Mouse (Mus musculus): Measurements from ENCODE around the gene Grk6. TPM values are rescaled to one million over a fixed set of nuclear protein-coding genes. Genes with fewer than 3 reads are reported as not detected.

The Grk6 gene
- polyA plus RNA-seq (2012; ENCODE audit: low replicate concordance): 104 and 119 TPM in 2 replicates

DNA sequence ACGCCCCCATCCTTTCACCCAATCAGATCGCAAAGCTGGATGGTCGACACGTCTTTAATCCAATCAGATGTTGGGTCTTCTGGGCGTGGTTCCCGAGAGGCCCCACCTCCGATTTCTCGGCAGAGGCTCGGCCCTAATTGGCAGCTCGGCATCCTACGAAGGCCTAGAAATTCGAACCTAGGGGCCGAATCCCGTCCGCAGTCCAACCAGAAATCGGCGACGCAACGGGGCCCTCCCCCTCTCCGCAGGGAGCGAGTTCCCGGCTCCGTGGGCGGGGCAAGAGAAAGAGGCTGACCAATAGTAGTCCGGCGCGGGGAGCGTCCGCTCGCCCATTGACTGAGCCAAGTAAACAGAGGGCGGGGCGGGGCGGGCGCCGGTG lies at the start of gene Grk6:
Gene Grk6 (plus strand): TSS at position 136 of the 379 bp plus-strand sequence.

DNA sequence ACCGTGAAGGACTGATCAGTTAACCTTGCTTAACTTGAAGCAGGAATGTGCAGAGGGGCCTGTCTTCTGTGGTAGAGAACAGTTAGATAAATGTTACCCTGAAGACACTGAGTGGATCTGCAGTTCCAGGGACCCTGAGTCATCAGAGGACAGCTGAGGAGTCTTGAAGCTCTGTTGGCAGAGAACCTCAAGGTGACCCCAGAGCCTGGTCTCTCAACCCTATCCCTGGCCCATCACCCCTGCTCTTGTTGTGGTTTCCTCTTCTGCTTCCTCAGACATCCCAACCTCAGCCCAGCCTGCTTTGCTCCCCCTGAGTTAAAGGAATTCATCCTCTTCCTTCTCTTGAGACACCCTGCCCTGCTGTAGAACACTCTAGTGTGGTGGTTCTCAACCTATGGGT lies 46.8 kb upstream of the Grk6 start, which contains the start of gene Slc34a1:
Gene Slc34a1 (plus strand): TSS at position 100 of the 400 bp plus-strand sequence.

DNA sequence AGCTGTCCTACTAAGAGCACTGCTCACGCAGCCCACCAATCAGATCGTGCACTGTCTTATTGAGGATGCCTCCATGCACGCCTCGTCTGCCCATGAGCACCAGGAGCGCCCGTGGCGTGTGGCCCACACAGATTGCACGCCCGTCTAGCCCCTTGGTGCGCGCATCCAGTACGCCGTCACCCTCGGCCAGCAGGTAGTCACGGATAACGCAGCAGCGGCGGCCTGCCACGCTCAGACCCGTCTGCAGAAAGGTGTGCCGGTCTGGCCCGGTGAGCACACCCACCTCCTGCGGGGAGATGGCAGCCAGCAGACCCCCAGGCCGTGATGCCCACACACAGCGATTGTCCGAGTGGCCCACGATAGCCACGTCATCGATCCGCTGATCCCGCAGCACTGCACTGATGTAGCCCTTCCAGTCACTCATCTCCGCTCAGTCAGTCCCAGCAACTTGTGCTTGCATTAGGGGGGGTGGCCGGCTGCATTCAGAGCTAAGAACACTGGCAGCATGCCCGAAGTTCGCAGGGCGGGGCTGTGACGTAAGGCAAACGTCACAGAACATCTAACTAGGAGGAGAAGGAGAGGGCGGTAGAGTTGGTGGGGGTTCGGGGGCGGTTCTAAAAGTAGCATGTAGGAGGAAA lies 30.0 kb upstream of the Grk6 start, which contains the start of gene Pfn3:
Gene Pfn3 (minus strand): TSS at position 490 of the 638 bp plus-strand sequence.

DNA sequence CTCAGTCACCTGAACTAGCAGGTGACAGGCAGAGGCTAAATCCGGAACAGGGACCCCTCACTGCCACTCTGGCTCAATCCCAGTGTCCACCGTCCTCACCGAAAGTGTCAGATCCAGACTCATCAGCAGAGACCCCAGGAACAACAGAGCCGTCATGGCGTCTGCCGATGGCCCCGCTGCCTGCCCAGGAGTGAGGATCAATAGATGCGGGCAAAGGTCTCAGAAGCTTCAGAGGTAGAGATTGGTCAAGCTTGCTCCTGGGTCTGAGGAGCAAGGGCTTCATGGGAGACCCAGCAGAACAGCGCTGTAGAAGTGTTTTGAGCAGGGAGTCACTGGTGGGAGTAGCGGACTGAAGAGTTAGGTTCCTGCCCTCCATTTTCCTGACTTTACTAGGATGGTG lies 18.3 kb upstream of the Grk6 start, which contains the start of gene F12:
Gene F12 (minus strand): TSS at position 181 of the 400 bp plus-strand sequence.

DNA sequence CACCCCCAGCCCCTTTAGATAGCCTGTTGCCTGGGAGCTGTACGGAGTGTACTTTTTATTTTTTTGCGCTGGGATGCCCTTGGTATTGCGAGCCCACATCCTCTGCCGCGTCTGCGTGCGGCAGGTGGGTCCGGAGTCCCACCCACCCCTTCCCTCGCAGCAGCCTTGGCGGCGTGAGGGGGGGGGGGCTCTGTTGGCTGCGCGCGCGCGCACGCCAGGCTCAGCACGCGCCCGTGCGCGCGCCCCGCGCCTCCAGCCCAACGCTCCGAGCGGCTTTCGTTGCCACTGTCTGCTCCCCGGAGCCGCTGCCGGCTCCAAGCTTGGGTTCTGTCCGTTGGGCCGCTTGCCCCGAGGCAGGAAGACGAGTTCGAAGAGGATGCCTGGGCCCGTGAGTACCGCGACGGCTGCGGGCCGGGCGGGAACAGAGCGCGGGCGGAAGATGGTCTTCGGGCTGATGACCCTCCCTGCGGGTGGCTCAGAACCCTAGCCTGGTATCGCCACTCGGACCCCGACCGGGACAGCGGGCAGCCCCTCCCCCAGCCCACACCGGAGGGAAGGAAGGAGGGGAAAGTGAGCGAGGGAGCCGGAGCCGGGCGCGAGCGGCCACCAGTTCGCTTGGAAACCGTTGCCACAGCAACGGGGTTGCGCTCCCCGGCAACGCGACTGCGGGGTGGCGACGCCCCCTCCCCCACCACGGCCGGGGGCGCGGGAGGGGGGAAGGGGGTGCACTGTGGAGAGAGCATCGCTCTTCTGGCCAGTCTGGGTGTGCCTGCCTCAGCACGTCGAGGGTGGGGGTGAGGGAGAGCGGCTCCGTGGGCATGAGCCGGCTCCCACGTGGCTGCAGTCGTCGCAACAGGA lies 19.4 kb downstream of the Grk6 start, which contains the start of gene Prr7:
Gene Prr7 (plus strand): TSS at position 241 of the 858 bp plus-strand sequence.

DNA sequence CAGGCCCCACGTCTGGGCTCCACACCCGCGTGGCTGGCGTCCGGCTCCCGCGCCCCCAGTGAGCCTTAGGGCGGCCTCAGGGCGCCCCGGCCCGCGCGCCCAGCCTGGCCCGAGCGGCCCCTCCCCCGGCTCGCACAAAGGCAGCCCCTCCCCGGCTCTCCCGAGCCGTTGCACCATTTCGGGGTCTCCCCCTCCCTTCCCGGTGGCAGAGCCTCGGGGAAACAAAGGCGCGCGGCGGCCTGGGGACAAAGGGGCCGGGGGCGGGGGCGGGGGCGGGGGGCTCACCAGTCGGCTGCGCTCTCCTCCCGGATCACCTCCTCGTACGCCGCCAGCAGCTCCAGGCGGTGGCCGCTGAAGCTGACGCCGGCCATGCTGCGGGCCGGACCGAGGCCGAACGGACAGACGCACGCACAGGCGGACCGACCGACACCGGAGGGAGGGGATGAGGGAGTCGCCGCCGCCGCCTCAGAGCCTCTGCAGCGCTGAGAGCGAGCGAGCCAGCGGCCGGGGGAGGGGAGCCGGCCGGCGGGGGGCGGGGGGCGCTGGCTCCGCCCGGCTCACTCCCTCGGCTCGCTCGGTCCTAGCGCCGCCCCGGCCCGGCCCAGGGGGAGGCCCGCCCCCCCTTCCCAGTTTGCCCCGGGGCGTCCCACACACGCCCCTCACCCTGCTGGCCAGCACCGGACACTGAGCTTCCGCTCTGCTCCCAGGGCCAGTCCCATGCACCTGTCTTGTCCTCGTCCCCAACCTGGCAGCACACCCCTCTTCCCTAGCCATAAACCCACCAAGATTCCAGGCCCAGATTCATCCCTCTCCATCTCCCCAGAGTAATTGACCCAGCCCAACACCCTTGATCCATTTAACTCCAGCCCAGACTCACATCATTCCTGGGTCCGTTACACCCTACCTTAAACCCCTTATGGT lies 43.0 kb downstream of the Grk6 start, which contains the start of gene Dbn1:
Gene Dbn1 (minus strand): TSS at position 534 of the 921 bp plus-strand sequence.

Other genes with a start within 250 kb of the Grk6 start
- 8.3 and 20.7 TPM in 2 replicates for gene Nsd1, start 235.3 kb upstream of the Grk6 start, polyA plus RNA-seq (2012; ENCODE audit: low replicate concordance)
- gene Prelid1, start 124.6 kb upstream of the Grk6 start, polyA plus RNA-seq (2012; ENCODE audit: low replicate concordance): 179 and 301 TPM in 2 replicates
- 62.5 and 73.7 TPM in 2 replicates for gene Rab24, start 123.1 kb upstream of the Grk6 start, polyA plus RNA-seq (2012; ENCODE audit: low replicate concordance)
- gene Mxd3, start 115.2 kb upstream of the Grk6 start, polyA plus RNA-seq (2012; ENCODE audit: low replicate concordance): 21.1 and 29.5 TPM in 2 replicates
- 50.0 and 75.4 TPM in 2 replicates for gene Lman2, start 82.3 kb upstream of the Grk6 start, polyA plus RNA-seq (2012; ENCODE audit: low replicate concordance)
- 7.6 and 7.9 TPM in 2 replicates for gene Rgs14, start 75.3 kb upstream of the Grk6 start, polyA plus RNA-seq (2012; ENCODE audit: low replicate concordance)
- gene Slc34a1, start 46.9 kb upstream of the Grk6 start, polyA plus RNA-seq (2012; ENCODE audit: low replicate concordance): 0.12 TPM in 1 of 2 replicates, not detected in the other
- gene Pfn3, start 29.8 kb upstream of the Grk6 start, polyA plus RNA-seq (2012; ENCODE audit: low replicate concordance): not detected in 2 replicates
- not detected in 2 replicates for gene F12, start 18.3 kb upstream of the Grk6 start, polyA plus RNA-seq (2012; ENCODE audit: low replicate concordance)
- gene Prr7, start 19.2 kb downstream of the Grk6 start, polyA plus RNA-seq (2012; ENCODE audit: low replicate concordance): 7.6 and 17.6 TPM in 2 replicates
- gene Dbn1, start 43.0 kb downstream of the Grk6 start, polyA plus RNA-seq (2012; ENCODE audit: low replicate concordance): 7.5 and 13.0 TPM in 2 replicates
- 81.6 and 121 TPM in 2 replicates for gene Pdlim7, start 68.6 kb downstream of the Grk6 start, polyA plus RNA-seq (2012; ENCODE audit: low replicate concordance)
- 130 and 341 TPM in 2 replicates for gene Dok3, start 84.2 kb downstream of the Grk6 start, polyA plus RNA-seq (2012; ENCODE audit: low replicate concordance)
- 55.9 and 93.7 TPM in 2 replicates for gene Ddx41, start 91.6 kb downstream of the Grk6 start, polyA plus RNA-seq (2012; ENCODE audit: low replicate concordance)
- gene Fam193b, start 126.0 kb downstream of the Grk6 start, polyA plus RNA-seq (2012; ENCODE audit: low replicate concordance): 70.3 and 217 TPM in 2 replicates
- 98.3 and 191 TPM in 2 replicates for gene Tmed9, start 128.7 kb downstream of the Grk6 start, polyA plus RNA-seq (2012; ENCODE audit: low replicate concordance)
- gene B4galt7, start 154.8 kb downstream of the Grk6 start, polyA plus RNA-seq (2012; ENCODE audit: low replicate concordance): 10.5 and 13.1 TPM in 2 replicates
- 15.1 and 16.2 TPM in 2 replicates for gene Caml, start 177.9 kb downstream of the Grk6 start, polyA plus RNA-seq (2012; ENCODE audit: low replicate concordance)
- 9.6 and 22.7 TPM in 2 replicates for gene Ddx46, start 190.0 kb downstream of the Grk6 start, polyA plus RNA-seq (2012; ENCODE audit: low replicate concordance)
- 9.0 and 10.1 TPM in 2 replicates for gene B230219D22Rik, start 248.1 kb downstream of the Grk6 start, polyA plus RNA-seq (2012; ENCODE audit: low replicate concordance)

All from leukemia stem cell, adult 10-12 weeks (primary cell).